Mouse (Mus musculus) MEL (cell line): ENCODE data around the gene Nudt12.

Experiments used
- CTCF ChIP-seq, 3 experiments: IDR thresholded peaks in 2 of 3; conservative IDR thresholded peaks in 1 of 3; 2 replicates each; pipeline ENCODE4 v1.5.1; 2011 to 2012; ENCODE audit warnings: low read length in 3 of 3, low read depth in 2 of 3, mild to moderate bottlenecking in 2 of 3, improper control_type of control experiment in 1 of 3, inconsistent platforms in 1 of 3, mixed read lengths in 1 of 3, moderate library complexity in 1 of 3; ENCODE audit not compliant: control insufficient read depth in 1 of 3, insufficient read depth in 1 of 3, poor library complexity in 1 of 3, severe bottlenecking in 1 of 3
- E2F4 ChIP-seq: IDR thresholded peaks from 2 replicates; pipeline ENCODE4 v1.6.1; 2011; ENCODE audit warnings: low read depth, low read length, improper control_type of control experiment, borderline replicate concordance
- ELF1 ChIP-seq: IDR thresholded peaks from 2 replicates; pipeline ENCODE4 v1.6.1; 2014; ENCODE audit warnings: low read depth, mild to moderate bottlenecking, inconsistent platforms, low read length, improper control_type of control experiment, moderate library complexity
- GATA1 ChIP-seq: IDR thresholded peaks from 2 replicates; pipeline ENCODE4 v1.6.1; 2011; ENCODE audit warnings: low read depth, low read length, improper control_type of control experiment
- HCFC1 ChIP-seq: IDR thresholded peaks from 2 replicates; pipeline ENCODE4 v1.6.1; 2012; ENCODE audit warnings: low read depth, mild to moderate bottlenecking, inconsistent platforms, low read length, improper control_type of control experiment, moderate library complexity
- MAFK ChIP-seq: IDR thresholded peaks from 2 replicates; pipeline ENCODE4 v1.6.1; 2011; ENCODE audit warnings: low read depth, mild to moderate bottlenecking, low read length, improper control_type of control experiment, borderline replicate concordance
- MAX ChIP-seq: IDR thresholded peaks from 2 replicates; pipeline ENCODE4 v1.6.1; 2011; ENCODE audit warnings: low read length, improper control_type of control experiment
- MYB ChIP-seq: IDR thresholded peaks from 2 replicates; pipeline ENCODE4 v1.6.1; 2011; ENCODE audit warnings: mild to moderate bottlenecking, low read depth, low read length, improper control_type of control experiment
- POLR2A ChIP-seq, 2 experiments: IDR thresholded peaks; 2 replicates each; pipeline ENCODE4 v1.6.1; 2011 to 2012; ENCODE audit warnings: low read length in 2 of 2, mild to moderate bottlenecking in 2 of 2, control low read depth in 1 of 2, improper control_type of control experiment in 1 of 2, low read depth in 1 of 2, moderate library complexity in 1 of 2; ENCODE audit not compliant: control insufficient read depth in 1 of 2, insufficient read depth in 1 of 2, poor library complexity in 1 of 2
- RAD21 ChIP-seq: IDR thresholded peaks from 2 replicates; pipeline ENCODE4 v1.6.1; 2011; ENCODE audit warnings: mild to moderate bottlenecking, low read depth, low read length, improper control_type of control experiment
- SMC3 ChIP-seq: IDR thresholded peaks from 2 replicates; pipeline ENCODE4 v1.6.1; 2011; ENCODE audit warnings: low read depth, low read length, improper control_type of control experiment
- TCF12 ChIP-seq: IDR thresholded peaks from 2 replicates; pipeline ENCODE4 v1.6.1; 2014; ENCODE audit warnings: low read depth, mild to moderate bottlenecking, inconsistent platforms, low read length, improper control_type of control experiment, moderate library complexity
- USF1 ChIP-seq: IDR thresholded peaks from 2 replicates; pipeline ENCODE4 v1.6.1; 2014; ENCODE audit warnings: low read depth, mild to moderate bottlenecking, inconsistent platforms, low read length, improper control_type of control experiment, moderate library complexity

DNA sequence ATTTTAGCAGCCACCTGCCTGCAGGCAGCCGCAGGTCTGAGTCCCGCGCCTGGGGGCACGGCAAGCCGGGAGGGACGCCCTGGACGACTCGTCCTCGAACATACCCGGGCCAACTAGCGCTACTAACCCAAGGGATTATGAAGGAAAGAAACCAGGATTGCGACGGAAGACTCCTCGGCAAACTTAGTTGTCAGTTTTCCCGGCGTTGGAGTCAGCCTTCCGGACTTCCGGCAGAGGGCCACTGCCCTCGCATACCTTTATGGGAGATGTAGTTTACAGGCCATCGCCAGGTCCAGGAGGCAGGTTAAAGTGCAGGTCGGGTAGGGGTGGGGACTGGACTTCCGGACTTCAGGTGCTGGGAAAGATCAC lies at the start of gene Nudt12:
- TF ChIP-seq USF1 (no peak), GATA1 (no peak), MAFK (no peak), SMC3 (no peak), ELF1 (no peak), HCFC1 (no peak), E2F4 (no peak), MAX (no peak), CTCF (IDR thresholded peaks at IDR 0.05 in 2 of 3, conservative IDR thresholded peaks at IDR 0.05 in 1 of 3; ENCODE audit: control insufficient read depth in 1 of 3, insufficient read depth in 1 of 3, low read depth in 2 of 3, low read length in 3 of 3, poor library complexity in 1 of 3, severe bottlenecking in 1 of 3) (no peak), TCF12 (no peak), POLR2A (IDR thresholded peaks at IDR 0.05; ENCODE audit: control insufficient read depth in 1 of 2, insufficient read depth in 1 of 2, low read depth in 1 of 2, low read length in 2 of 2, poor library complexity in 1 of 2) (no peak), RAD21 (no peak), MYB (no peak)
